Mouse (Mus musculus) lung, embryonic 16.5 days (tissue): Measurements from ENCODE around the gene Glb1l2. TPM values are rescaled to one million over a fixed set of nuclear protein-coding genes. Genes with fewer than 3 reads are reported as not detected.

ENCODE experiments used
- ATAC-seq: fragments of 200-750 bp; cut with Nextera tagmentation; 2 replicates; pipeline ENCODE4 v1.8.0; 2017; ENCODE audit warnings: low read depth, mild to moderate bottlenecking, moderate library complexity
- H3K27ac ChIP-seq: fragments of 300-500 bp; sonication (generic); 2 replicates; pipeline ENCODE4 v1.5.1; 2014; ENCODE audit warnings: mild to moderate bottlenecking, control low read depth, low read length
- H3K27me3 ChIP-seq: fragments of 300-500 bp; sonication (generic); 2 replicates; pipeline ENCODE4 v1.6.1; 2014; ENCODE audit warnings: low read depth, low read length, mixed read lengths; ENCODE audit not compliant: control insufficient read depth, insufficient read depth
- H3K36me3 ChIP-seq: fragments of 300-500 bp; sonication (generic); 2 replicates; pipeline ENCODE4 v1.6.1; 2014; ENCODE audit warnings: low read length; ENCODE audit not compliant: control insufficient read depth, insufficient read depth
- H3K4me1 ChIP-seq: fragments of 300-500 bp; sonication (generic); replicated peaks from 2 replicates; pipeline ENCODE4 v1.6.1; 2014; ENCODE audit warnings: low read length, mixed read lengths; ENCODE audit not compliant: control insufficient read depth, insufficient read depth
- H3K4me2 ChIP-seq: fragments of 300-500 bp; sonication (generic); 2 replicates; pipeline ENCODE4 v1.6.1; 2014; ENCODE audit warnings: low read depth, low read length, control low read depth
- H3K4me3 ChIP-seq: fragments of 300-500 bp; sonication (generic); 2 replicates; pipeline ENCODE4 v1.5.1; 2014; ENCODE audit warnings: mild to moderate bottlenecking, low read length, control low read depth
- H3K9ac ChIP-seq: fragments of 300-500 bp; sonication (generic); 2 replicates; pipeline ENCODE4 v1.6.1; 2014; ENCODE audit warnings: low read length, control low read depth
- H3K9me3 ChIP-seq: fragments of 300-500 bp; sonication (generic); 2 replicates; pipeline ENCODE4 v1.6.1; 2016; ENCODE audit warnings: low read length; ENCODE audit not compliant: control insufficient read depth
- WGBS: fragments of 180-500 bp; shearing (Covaris S2); extraction: QIAGEN DNeasy Blood & Tissue Kit; methylation state at CpG from one replicate; pipeline ENCODE4 v1.1.7; 2014; 5-methylcytosine and 5-hydroxymethylcytosine counted together
- polyA plus RNA-seq: library from polyadenylated mRNA; unstranded; fragments of >200 nt; fragmentation: Nextera tagmentation; extraction: Ambion mirVana; gene quantifications from 2 replicates; pipeline ENCODE4 v1.2.1, GENCODE M21; 2015

The Glb1l2 gene
- polyA plus RNA-seq, 1 experiment from 2014 or later, result 10.5 TPM

DNA sequence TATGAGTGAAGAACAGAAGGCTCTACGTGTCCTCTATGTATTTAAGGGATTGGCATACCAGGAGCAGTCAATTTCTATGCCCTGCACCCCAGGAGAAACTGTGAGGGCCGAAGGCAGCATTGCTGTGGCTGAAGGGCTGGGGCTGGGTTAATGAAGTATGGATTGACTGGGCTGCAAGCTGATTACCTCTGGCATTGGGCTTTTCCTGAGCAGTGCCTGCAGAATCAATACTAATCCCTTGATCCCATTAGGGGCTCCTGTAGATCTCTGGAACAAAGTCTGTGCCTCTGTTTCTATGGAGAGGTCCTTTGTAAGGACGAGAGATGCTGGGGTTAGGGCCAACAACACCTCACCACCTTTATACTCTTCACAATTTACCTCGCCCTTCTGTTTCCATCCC, 59.1 kb downstream of the Glb1l2 start:
- Histone ChIP-seq H3K4me3 (no peak overlapping the region), H3K4me2 (no peak overlapping the region), H3K4me1 (no peaks in the 10 kb centered on the region), H3K36me3 (no peaks in the 10 kb centered on the region), H3K27me3 (no peaks in the 10 kb centered on the region), H3K9ac (no peak overlapping the region), H3K27ac (no peak overlapping the region), H3K9me3 (no peaks in the 10 kb centered on the region)
- no peak for ATAC-seq
- 54% methylated on average over 4 of the region's 4 CpGs for WGBS

DNA sequence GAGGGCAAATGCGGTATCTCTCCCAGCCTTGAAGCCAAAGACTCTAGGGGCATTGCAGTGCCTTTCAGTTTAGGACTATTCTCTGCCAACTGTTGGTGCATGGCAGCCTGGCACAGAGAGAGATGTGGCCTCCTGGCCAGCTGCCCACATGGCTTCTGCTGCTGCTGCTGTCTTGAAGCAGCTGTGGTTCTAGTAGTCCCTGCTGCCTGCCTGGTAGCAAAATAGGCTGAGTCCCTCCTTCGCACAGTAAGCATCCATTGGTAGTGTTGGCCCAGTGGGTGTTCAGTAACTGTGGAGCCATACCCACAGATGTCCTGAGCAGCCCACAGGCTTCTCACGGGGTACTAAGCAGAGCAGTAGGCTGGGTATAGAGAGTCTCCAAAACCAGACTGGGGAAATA, 63.5 kb downstream of the Glb1l2 start:
- no peaks in the 10 kb centered on the region for H3K9me3 ChIP-seq
- ATAC-seq, result no peak
- H3K27ac ChIP-seq, result no peak overlapping the region
- 82% methylated on average over 3 of the region's 3 CpGs for WGBS
- no peak overlapping the region for H3K4me3 ChIP-seq
- H3K36me3 ChIP-seq, result no peaks in the 10 kb centered on the region
- H3K9ac ChIP-seq, result no peak overlapping the region
- no peaks in the 10 kb centered on the region for H3K27me3 ChIP-seq
- H3K4me2 ChIP-seq, result no peak overlapping the region
- no peaks in the 10 kb centered on the region for H3K4me1 ChIP-seq

- no peak for ATAC-seq
- no peak overlapping the region for H3K4me3 ChIP-seq
- no peaks in the 10 kb centered on the region for H3K36me3 ChIP-seq
- H3K27ac ChIP-seq, result no peak overlapping the region
- no peaks in the 10 kb centered on the region for H3K9me3 ChIP-seq
- no peak overlapping the region for H3K9ac ChIP-seq
- no peak overlapping the region for H3K4me2 ChIP-seq
- H3K27me3 ChIP-seq, result peaks cover 33% of the 10 kb centered on the region
- 61% methylated on average over 5 of the region's 5 CpGs for WGBS
- no peaks in the 10 kb centered on the region for H3K4me1 ChIP-seq
Observed at GRCm38 (mm10) chr9:26737116-26737515, 69.2 kb downstream of the Glb1l2 start.

DNA sequence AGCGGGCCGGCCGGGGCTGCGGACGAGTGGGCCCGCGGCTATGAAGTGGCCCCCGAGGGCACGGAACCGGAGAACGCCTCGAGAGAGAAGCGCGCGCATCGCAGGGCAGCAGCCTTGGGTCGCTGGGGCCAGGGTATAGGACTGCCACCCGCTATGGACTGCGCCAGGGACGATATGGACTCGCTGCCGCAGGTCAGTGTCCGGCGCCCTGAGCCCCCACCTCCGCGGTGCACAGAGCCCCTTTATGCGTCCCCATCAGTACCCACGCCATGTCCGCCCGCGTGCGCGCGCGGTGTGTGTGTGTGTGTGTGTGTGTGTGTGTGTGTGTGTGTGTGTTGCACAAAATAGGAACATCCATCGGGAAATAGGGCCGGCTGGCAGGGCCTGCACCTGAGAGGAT, 72.3 kb downstream of the Glb1l2 start:
- Histone ChIP-seq H3K4me2 (peak overlapping the region; percentile 73), H3K9ac (no peak overlapping the region), H3K9me3 (no peaks in the 10 kb centered on the region), H3K4me3 (peak overlapping the region; percentile 38), H3K4me1 (no peaks in the 10 kb centered on the region), H3K36me3 (no peaks in the 10 kb centered on the region), H3K27me3 (peaks cover 33% of the 10 kb centered on the region), H3K27ac (no peak overlapping the region)
- WGBS, result under 1% methylated on average over 37 of the region's 37 CpGs
- ATAC-seq, result peak; percentile 36; the same call in 1 of the 2 replicates

GRCm38 (mm10) chr9:26733206-26733891, 72.9 kb downstream of the Glb1l2 start, which contains the start of gene B3gat1:
TSS of gene B3gat1 (plus strand) at chr9:26733728.
- Histone ChIP-seq H3K27me3 (peaks cover 33% of the 10 kb centered on the region), H3K4me3 (peak within 1 kb of the TSS; percentile 38), H3K4me1 (no peaks in the 10 kb centered on the region), H3K36me3 (no peaks in the 10 kb centered on the region), H3K4me2 (peak within 1 kb of the TSS; percentile 73), H3K9me3 (no peaks in the 10 kb centered on the region), H3K9ac (no peak within 1 kb of the TSS), H3K27ac (no peak within 1 kb of the TSS)
- ATAC-seq, result peak; percentile 61
- WGBS, result 1% methylated on average over 36 of the region's 65 CpGs

DNA sequence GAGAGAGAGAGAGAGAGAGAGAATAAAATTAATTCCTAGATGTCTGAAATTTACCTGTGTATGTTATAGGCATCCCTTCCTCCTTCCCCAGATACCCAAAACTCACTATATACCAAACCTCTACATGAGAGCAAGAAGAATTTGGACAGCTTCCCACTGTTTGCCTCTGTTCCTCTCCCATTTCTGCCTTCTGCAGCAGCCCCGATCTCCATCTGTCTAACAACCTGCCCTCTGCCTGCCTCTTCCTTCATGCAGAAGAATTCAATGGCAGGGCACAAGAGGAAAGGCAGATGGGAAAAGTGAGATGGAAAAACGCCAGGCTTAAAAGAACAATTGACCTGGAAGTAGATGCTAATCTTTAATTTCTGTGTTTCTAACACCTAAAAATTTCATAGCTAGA, 77.7 kb downstream of the Glb1l2 start:
- Histone ChIP-seq H3K9me3 (no peaks in the 10 kb centered on the region), H3K36me3 (no peaks in the 10 kb centered on the region), H3K4me3 (no peak overlapping the region), H3K27me3 (peaks cover 12% of the 10 kb centered on the region), H3K27ac (no peak overlapping the region), H3K4me2 (no peak overlapping the region), H3K4me1 (no peaks in the 10 kb centered on the region), H3K9ac (no peak overlapping the region)
- ATAC-seq, result no peak
- 66% methylated on average over 2 of the region's 2 CpGs for WGBS

- Histone ChIP-seq H3K9ac (no peak overlapping the region), H3K9me3 (no peaks in the 10 kb centered on the region), H3K27ac (no peak overlapping the region), H3K36me3 (no peaks in the 10 kb centered on the region), H3K4me3 (no peak overlapping the region), H3K4me2 (no peak overlapping the region), H3K4me1 (no peaks in the 10 kb centered on the region), H3K27me3 (peaks cover 4% of the 10 kb centered on the region; the same call in 1 of the 2 replicates)
- WGBS, result 50% methylated on average over 2 of the region's 2 CpGs
- ATAC-seq, result no peak
Observed at GRCm38 (mm10) chr9:26727445-26727844, 78.8 kb downstream of the Glb1l2 start.

DNA sequence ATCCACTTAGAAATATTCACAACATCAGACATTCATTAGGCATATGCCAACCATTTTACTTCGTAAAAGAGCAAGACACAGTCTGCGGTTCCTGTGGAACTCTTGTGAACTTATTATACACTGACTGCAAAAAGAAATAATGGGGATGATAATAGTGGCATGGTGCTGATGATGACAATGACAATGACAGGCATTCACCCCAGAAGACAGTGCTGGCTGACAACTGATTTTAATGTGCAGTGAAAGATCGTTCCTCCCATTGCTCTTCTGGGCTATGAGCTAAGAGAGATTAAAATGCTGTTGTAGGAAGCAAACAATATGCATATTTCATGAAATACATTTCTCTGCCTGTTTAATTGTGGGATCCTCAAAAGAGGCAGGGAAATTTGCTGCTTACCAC, 80.6 kb downstream of the Glb1l2 start:
- no peak overlapping the region for H3K9ac ChIP-seq
- H3K36me3 ChIP-seq, result no peaks in the 10 kb centered on the region
- 80% methylated on average over 3 of the region's 3 CpGs for WGBS
- no peaks in the 10 kb centered on the region for H3K4me1 ChIP-seq
- H3K27me3 ChIP-seq, result no peaks in the 10 kb centered on the region
- no peak overlapping the region for H3K27ac ChIP-seq
- no peak overlapping the region for H3K4me2 ChIP-seq
- no peaks in the 10 kb centered on the region for H3K9me3 ChIP-seq
- H3K4me3 ChIP-seq, result no peak overlapping the region
- no peak for ATAC-seq

DNA sequence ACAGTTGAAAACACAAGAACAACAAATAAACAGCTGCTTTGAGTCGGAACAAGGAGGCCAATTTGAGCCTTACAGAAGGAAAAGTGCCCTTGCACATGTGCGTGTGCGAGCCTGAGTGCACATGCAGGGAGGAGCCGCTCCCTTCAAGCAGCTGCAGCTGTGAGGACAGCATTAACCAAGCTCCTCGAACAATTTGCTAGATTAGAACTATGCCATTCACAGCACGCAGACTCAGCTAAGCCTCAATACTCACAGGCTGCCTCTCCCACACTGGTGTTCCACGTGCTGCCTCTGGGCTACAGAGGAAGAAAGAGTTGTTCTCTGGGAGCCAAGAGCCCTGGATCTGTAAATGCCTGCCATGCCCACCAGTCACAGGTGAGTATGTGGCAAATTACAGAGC, 84.5 kb downstream of the Glb1l2 start:
- Histone ChIP-seq H3K4me2 (no peak overlapping the region), H3K9me3 (no peaks in the 10 kb centered on the region), H3K27me3 (no peaks in the 10 kb centered on the region), H3K27ac (no peak overlapping the region), H3K4me1 (no peaks in the 10 kb centered on the region), H3K4me3 (no peak overlapping the region), H3K9ac (no peak overlapping the region), H3K36me3 (no peaks in the 10 kb centered on the region)
- 66% methylated on average over 7 of the region's 7 CpGs for WGBS
- ATAC-seq, result no peak
